Mouse (Mus musculus) forebrain, embryonic 16.5 days (tissue): ENCODE data around the gene Scarb1. TPM values are rescaled to one million over a fixed set of nuclear protein-coding genes. Genes with fewer than 3 reads are reported as not detected.

Experiments used
- ATAC-seq: fragments of 200-750 bp; cut with Nextera tagmentation; 2 replicates; pipeline ENCODE4 v1.8.0; 2017; ENCODE audit warnings: mild to moderate bottlenecking, moderate library complexity
- H3K27ac ChIP-seq: fragments of 300-500 bp; sonication (generic); 2 replicates; pipeline ENCODE4 v1.5.1; 2014; ENCODE audit warnings: low read length, control low read depth
- H3K27me3 ChIP-seq: fragments of 300-500 bp; sonication (generic); replicated peaks from 2 replicates; pipeline ENCODE4 v1.6.1; 2014; ENCODE audit warnings: low read length; ENCODE audit not compliant: control insufficient read depth, insufficient read depth
- H3K36me3 ChIP-seq: fragments of 300-500 bp; sonication (generic); 2 replicates; pipeline ENCODE4 v1.6.1; 2014; ENCODE audit not compliant: control insufficient read depth, insufficient read depth
- H3K4me1 ChIP-seq: fragments of 300-500 bp; sonication (generic); replicated peaks from 2 replicates; pipeline ENCODE4 v1.6.1; 2014; ENCODE audit warnings: low read length; ENCODE audit not compliant: control insufficient read depth, insufficient read depth
- H3K4me2 ChIP-seq: fragments of 300-500 bp; sonication (generic); 2 replicates; pipeline ENCODE4 v1.6.1; 2014; ENCODE audit warnings: mild to moderate bottlenecking, low read length, control low read depth
- H3K4me3 ChIP-seq: fragments of 300-500 bp; sonication (generic); replicated peaks from 2 replicates; pipeline ENCODE4 v1.5.1; 2014; ENCODE audit warnings: mild to moderate bottlenecking, low read length, control low read depth
- H3K9ac ChIP-seq: fragments of 300-500 bp; sonication (generic); replicated peaks from 2 replicates; pipeline ENCODE4 v1.6.1; 2014; ENCODE audit warnings: low read depth, low read length, control low read depth
- H3K9me3 ChIP-seq: fragments of 300-500 bp; sonication (generic); 2 replicates; pipeline ENCODE4 v1.6.1; 2016; ENCODE audit warnings: low read length; ENCODE audit not compliant: control insufficient read depth
- WGBS: fragments of 180-500 bp; shearing (Covaris S2); extraction: QIAGEN DNeasy Blood & Tissue Kit; methylation state at CpG from one replicate; pipeline ENCODE4 v1.1.7; 2014; 5-methylcytosine and 5-hydroxymethylcytosine counted together
- polyA plus RNA-seq: library from polyadenylated mRNA; unstranded; fragments of >200 nt; fragmentation: Nextera tagmentation; extraction: Ambion mirVana; gene quantifications from 2 replicates; pipeline ENCODE4 v1.2.1, GENCODE M21; 2015

The Scarb1 gene
- polyA plus RNA-seq, 1 experiment from 2014 or later: 38.3 TPM

DNA sequence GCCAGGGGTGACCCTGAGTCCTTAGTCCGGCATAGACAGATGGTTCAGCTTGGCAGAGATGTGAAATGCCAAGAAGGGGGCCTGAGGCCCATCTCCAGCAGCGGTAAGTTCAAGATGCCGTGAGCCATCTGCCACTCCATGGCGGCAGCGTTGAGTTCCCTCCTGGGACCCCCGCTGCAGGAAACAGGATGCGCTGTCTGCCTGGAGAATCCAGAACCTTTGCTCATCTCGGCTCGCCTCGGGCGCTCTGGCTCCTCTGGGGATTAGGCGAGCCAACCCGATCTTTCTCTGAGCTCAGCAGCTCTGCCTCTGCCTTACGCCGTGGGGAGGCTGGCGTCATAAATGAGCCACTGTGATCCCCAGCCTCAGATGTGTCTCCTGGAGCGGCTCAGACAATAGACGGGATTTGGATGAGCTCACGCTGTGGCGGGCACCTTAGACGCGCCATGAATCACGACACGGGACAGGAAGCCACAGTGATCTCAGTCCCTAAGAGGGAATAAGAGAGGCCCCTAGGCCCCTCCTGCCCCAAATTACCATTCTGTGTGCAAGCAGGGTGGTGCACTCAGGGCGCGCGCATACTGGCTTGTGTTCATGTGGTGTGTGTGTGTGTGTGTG, 95.3 kb downstream of the Scarb1 start:
- Histone ChIP-seq H3K36me3 (no peaks in the 10 kb centered on the region), H3K27ac (peak overlapping the region; percentile 89), H3K4me3 (peak overlapping the region; percentile 2), H3K27me3 (no peaks in the 10 kb centered on the region), H3K9ac (peak overlapping the region; percentile 27), H3K9me3 (no peaks in the 10 kb centered on the region), H3K4me2 (peak overlapping the region; percentile 42), H3K4me1 (peaks cover 39% of the 10 kb centered on the region)
- ATAC-seq: peak; percentile 70
- WGBS: 1% methylated on average over 27 of the region's 27 CpGs

DNA sequence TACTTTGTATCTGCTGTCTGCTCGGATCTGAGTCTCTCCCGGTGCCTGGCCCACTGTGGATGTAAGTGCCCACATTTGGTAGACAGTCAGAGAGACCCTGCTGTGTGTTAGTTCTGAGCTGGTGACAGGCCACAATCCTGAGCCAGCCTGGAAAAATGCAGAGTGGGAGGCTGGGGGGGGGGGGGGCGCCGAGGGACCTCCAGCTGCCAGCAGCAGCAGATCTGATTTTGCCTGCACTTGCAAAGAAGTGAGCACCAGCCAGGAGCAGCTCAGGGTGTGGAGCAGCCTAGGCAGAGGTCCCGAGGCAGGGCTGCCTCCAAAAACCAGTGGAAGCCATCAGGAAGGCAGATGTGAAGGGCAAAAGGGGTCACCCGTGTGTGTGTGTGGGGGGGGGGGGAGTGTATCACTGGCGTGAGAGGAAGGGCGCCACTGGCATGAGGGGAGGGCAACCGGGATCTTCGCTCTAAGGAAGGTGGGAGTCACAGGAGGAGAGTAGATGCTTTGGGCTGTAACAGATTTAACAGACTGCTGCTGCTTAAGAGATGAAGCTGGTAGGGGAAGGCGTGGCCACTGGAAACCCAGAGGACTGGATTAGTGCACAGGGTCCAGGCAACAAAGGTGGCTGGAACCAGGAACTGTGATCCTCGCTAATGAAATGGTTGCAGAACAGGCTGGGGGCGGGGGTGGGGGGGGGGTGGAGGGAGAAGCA, 95.9 kb downstream of the Scarb1 start:
- no peaks in the 10 kb centered on the region for H3K9me3 ChIP-seq
- peaks cover 39% of the 10 kb centered on the region for H3K4me1 ChIP-seq
- WGBS: 6% methylated on average over 12 of the region's 13 CpGs
- H3K27ac ChIP-seq: peak overlapping the region; percentile 89
- peak overlapping the region; percentile 27 for H3K9ac ChIP-seq
- no peaks in the 10 kb centered on the region for H3K27me3 ChIP-seq
- ATAC-seq: peak; percentile 49
- no peak overlapping the region; the same call in 1 of the 2 replicates for H3K4me3 ChIP-seq
- peak overlapping the region; percentile 42 for H3K4me2 ChIP-seq
- no peaks in the 10 kb centered on the region for H3K36me3 ChIP-seq

DNA sequence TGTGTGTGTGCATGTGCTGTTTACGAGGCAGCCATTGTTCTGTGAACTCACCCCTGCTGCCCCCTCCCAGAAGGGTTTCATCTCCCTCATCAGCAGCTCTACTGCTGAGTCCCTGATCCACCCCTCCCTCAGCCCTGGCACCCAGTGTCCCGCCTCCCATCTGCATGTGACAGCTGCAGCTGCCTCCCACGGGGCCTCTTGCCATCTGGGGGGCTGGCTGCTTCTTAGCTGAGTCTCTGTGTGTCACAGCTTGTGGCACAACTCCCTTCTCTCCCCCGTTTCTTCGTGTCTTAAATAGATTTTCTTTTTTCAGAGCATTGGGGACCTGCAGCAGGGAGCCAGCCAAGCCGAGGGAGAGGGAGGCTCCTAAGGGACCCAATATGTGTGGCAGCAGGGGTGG, 97.0 kb downstream of the Scarb1 start:
- H3K27me3 ChIP-seq: no peaks in the 10 kb centered on the region
- peak overlapping the region; percentile 89 for H3K27ac ChIP-seq
- H3K9me3 ChIP-seq: no peaks in the 10 kb centered on the region
- 16% methylated on average over 6 of the region's 6 CpGs for WGBS
- peak; percentile 80 for ATAC-seq
- H3K9ac ChIP-seq: no peak overlapping the region
- H3K4me1 ChIP-seq: peaks cover 39% of the 10 kb centered on the region
- no peak overlapping the region for H3K4me3 ChIP-seq
- H3K4me2 ChIP-seq: no peak overlapping the region
- no peaks in the 10 kb centered on the region for H3K36me3 ChIP-seq

DNA sequence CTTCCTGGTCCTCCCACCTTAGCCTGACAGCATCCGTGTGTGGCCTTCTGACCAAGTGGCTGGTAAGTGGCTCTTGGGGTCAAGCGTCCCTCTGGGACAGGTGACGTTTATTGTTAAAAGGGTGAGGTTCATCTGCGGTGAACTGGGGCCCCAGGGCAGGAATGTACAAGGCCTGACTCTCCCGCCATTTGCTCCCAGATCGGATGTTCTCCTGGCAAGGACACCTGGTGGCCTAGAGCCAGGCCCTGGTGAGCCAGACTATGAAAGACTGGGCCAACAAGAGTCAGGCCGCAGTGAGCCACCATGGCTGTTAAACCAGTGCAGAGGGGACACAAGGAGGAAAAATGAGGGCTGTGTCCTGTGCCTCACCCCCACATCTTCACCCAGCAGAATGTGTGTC, 98.8 kb downstream of the Scarb1 start:
- ATAC-seq: no peak
- no peaks in the 10 kb centered on the region for H3K27me3 ChIP-seq
- no peaks in the 10 kb centered on the region for H3K9me3 ChIP-seq
- no peak overlapping the region for H3K4me3 ChIP-seq
- no peaks in the 10 kb centered on the region for H3K36me3 ChIP-seq
- no peak overlapping the region for H3K27ac ChIP-seq
- H3K4me1 ChIP-seq: peaks cover 39% of the 10 kb centered on the region
- WGBS: 45% methylated on average over 7 of the region's 7 CpGs
- H3K9ac ChIP-seq: no peak overlapping the region
- no peak overlapping the region for H3K4me2 ChIP-seq

DNA sequence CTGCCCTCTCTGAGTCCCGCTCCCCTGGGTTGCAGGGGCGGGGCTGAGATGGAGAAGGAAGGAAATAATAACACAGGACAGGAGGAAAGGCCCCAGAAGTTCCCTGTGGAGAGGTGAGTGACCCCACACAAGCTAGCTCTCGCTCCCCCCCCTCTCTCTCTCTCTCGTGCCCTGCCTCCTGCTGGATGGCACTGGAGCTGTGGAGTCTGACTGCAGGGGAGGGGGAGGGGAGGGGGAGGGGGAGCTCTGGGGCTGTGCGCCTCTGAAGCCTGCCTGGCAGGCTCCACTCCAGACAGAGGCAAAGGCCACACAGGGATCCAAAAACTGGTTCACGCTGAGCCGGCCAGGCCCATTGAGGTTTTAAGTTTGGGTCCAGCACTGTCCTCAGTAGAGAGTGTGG, 99.3 kb downstream of the Scarb1 start:
- no peaks in the 10 kb centered on the region for H3K36me3 ChIP-seq
- H3K9ac ChIP-seq: no peak overlapping the region
- H3K27ac ChIP-seq: no peak overlapping the region
- no peaks in the 10 kb centered on the region for H3K27me3 ChIP-seq
- no peak overlapping the region for H3K4me3 ChIP-seq
- WGBS: 11% methylated on average over 7 of the region's 7 CpGs
- peaks cover 39% of the 10 kb centered on the region for H3K4me1 ChIP-seq
- no peak for ATAC-seq
- no peak overlapping the region for H3K4me2 ChIP-seq
- no peaks in the 10 kb centered on the region for H3K9me3 ChIP-seq

DNA sequence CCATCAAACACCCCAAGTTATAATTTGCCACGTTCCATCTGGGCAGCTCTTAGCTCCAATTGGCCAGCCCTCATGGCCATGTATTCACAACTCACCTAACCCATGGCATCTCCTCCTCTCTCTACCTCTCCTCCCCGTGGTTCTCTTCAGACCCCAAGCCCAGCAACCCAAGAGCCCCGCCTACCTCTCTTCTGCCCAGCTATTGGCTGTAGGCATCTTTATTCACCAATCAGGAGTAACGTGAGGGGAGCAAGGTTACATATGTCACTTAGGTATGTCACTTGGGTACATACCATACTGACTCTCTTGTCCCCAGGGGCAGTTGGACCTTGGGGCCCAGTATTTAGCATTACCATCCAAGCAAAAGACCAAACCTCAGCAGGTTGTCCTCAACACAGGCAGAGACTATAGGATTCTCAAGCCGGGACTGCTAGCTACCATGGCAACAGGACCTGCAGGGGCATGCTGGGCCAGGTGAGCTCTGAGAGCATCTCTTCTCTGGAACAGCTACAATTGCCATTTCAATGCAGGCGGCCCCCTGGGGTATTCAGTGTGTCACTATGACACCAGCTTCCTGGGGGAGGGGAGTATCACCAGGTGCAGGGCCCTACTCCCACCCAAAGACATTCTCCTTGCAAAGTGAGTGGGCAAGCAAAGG, 100.6 kb downstream of the Scarb1 start:
- Histone ChIP-seq H3K4me3 (no peak overlapping the region), H3K4me2 (no peak overlapping the region), H3K27me3 (no peaks in the 10 kb centered on the region), H3K4me1 (peaks cover 28% of the 10 kb centered on the region), H3K9ac (no peak overlapping the region), H3K9me3 (no peaks in the 10 kb centered on the region), H3K27ac (no peak overlapping the region), H3K36me3 (no peaks in the 10 kb centered on the region)
- 19% methylated on average over 6 of the region's 6 CpGs for WGBS
- ATAC-seq: no peak

DNA sequence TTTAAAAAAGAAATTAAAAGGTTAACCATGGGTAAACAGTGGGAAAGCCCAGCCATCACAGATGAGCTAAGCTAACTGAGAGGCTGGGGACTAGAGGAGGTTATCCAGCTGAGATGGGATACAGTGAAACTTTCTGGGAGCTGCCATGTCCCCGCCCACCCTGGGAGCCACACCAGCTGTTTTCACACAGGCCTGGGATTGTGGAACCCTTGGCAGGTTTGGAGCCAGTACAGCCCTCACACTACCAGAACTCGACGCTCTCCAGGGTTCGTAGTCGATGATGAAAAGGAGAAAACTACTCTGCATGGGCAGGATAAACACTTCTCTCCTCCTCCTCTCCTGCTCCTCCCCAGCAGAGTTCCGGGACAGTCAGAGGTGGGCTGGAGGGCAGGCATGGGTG, 105.0 kb downstream of the Scarb1 start:
- Histone ChIP-seq H3K27me3 (no peaks in the 10 kb centered on the region), H3K9me3 (no peaks in the 10 kb centered on the region), H3K4me1 (no peaks in the 10 kb centered on the region), H3K4me2 (no peak overlapping the region), H3K27ac (no peak overlapping the region), H3K36me3 (no peaks in the 10 kb centered on the region), H3K4me3 (no peak overlapping the region), H3K9ac (no peak overlapping the region)
- ATAC-seq: no peak
- 66% methylated on average over 5 of the region's 6 CpGs for WGBS

DNA sequence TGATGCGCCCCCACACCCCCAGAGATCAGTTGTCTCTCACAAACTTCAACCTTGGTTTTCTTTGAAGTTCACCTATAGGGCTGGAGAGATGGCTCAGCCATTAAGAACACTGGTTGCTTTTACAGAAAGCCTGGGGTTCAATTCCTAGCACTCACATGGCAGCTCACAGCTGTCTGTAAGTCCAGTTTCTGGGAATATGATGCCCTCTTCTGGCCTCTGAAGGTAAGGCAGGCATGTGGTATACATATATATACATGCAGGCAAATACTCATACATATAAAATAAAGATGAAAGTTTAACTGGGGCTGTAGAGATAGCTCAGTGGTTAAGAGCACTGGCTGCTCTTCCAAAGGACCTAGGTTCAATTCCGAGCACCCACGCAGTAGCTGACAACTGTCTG, 105.5 kb downstream of the Scarb1 start:
- no peaks in the 10 kb centered on the region for H3K4me1 ChIP-seq
- H3K9ac ChIP-seq: no peak overlapping the region
- WGBS: 93% methylated on average over 3 of the region's 3 CpGs
- no peaks in the 10 kb centered on the region for H3K9me3 ChIP-seq
- H3K27me3 ChIP-seq: no peaks in the 10 kb centered on the region
- H3K4me2 ChIP-seq: no peak overlapping the region
- no peak overlapping the region for H3K4me3 ChIP-seq
- H3K36me3 ChIP-seq: no peaks in the 10 kb centered on the region
- H3K27ac ChIP-seq: no peak overlapping the region
- ATAC-seq: no peak

DNA sequence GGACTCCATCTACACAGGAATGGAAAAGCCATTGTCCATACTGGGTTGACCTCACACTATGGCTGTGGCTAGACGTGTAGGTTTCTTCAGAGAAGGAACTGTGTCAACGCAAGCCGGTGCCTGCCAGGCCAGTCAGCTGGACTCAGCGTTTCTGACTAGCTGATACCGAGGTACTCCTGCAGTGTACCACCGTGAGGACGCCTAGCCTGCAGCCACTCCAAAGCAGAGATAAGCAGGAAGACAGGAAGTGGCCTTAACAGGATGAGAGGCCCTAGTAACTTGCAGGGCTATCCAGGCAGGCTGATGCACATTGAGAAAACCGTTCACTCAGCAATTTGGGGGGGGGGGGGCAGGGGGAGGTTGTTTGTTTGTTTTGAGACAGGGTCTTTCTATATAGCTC, 106.5 kb downstream of the Scarb1 start:
- H3K9me3 ChIP-seq: no peaks in the 10 kb centered on the region
- H3K27ac ChIP-seq: no peak overlapping the region
- H3K27me3 ChIP-seq: no peaks in the 10 kb centered on the region
- H3K4me2 ChIP-seq: no peak overlapping the region
- H3K9ac ChIP-seq: no peak overlapping the region
- no peaks in the 10 kb centered on the region for H3K4me1 ChIP-seq
- 76% methylated on average over 8 of the region's 8 CpGs for WGBS
- no peak for ATAC-seq
- H3K36me3 ChIP-seq: no peaks in the 10 kb centered on the region
- no peak overlapping the region for H3K4me3 ChIP-seq
